Mouse (Mus musculus) hematopoietic stem cell, adult 5-6 weeks (primary cell): ENCODE results near the gene Isoc2b. TPM values are rescaled to one million over a fixed set of nuclear protein-coding genes. Genes with fewer than 3 reads are reported as not detected.
"Not testable (repeated sequence)": the region's sequence is repeated elsewhere in the genome, so short reads cannot be mapped to it uniquely, and the experiment has no call there.

ENCODE experiments used
- ATAC-seq, 2 experiments: fragments of 125-278 bp in 1 of 2; replicated peaks in 1 of 2; 2 replicates each; pipeline ENCODE4 v1.8.0; 2016 to 2017; ENCODE audit warnings: inconsistent platforms in 2 of 2, mild to moderate bottlenecking in 2 of 2, moderate number of reproducible peaks in 2 of 2, low read depth in 1 of 2, moderate TSS enrichment in 1 of 2; ENCODE audit not compliant: low FRiP score in 2 of 2, poor library complexity in 2 of 2, severe bottlenecking in 2 of 2, insufficient read depth in 1 of 2, low TSS enrichment in 1 of 2
- total RNA-seq: library from RNA; stranded (forward); fragments of 172-1452, 232-1000 nt; gene quantifications from 2 replicates; pipeline ENCODE4 v1.2.3, GENCODE M21; 2017

The Isoc2b gene
- total RNA-seq, 1 experiment from 2014 or later = 59.8 TPM

DNA sequence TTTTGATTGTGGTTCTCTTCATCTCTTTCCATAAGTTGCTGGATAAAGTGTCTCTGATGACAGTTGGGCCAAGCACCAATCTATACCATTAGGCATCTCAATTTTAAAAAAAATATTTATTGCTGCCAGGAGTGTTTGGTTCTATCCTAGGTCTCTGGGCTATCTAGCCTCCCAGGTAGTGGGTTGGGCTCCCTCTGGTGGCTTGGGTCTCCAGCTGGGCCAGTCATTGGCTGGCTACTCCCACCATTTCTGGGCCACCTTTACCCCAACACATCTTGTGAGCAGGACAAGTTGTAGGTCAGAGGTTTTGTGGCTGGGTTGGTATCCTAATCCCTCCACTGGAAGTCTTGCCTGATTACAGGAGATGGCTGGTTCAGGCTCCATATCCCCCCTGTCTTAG, 8.1 kb upstream of the Isoc2b start:
- no peak for ATAC-seq

DNA sequence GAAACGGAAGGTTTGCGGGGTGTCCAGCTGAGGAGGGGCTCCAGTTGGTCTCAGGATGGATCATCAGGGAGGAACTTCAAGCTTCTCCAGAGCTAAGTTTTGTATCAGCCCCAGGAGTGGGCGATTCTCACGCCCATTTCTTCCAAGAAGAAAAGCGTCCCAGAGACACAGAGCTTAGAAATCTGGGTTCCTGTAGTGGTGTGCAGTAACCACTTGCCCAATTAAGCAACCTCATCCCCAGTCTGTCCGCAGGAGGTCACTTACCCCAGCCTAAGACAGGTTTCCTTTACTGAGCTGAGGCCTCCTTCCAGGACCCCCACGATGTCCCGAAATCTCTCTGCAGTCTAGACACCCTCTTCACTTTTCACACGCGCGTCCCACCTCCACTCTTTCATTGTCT, 7.2 kb upstream of the Isoc2b start:
- peak in 1 of 2 experiments; percentile 28; a peak in 3 of 4 replicates for ATAC-seq

DNA sequence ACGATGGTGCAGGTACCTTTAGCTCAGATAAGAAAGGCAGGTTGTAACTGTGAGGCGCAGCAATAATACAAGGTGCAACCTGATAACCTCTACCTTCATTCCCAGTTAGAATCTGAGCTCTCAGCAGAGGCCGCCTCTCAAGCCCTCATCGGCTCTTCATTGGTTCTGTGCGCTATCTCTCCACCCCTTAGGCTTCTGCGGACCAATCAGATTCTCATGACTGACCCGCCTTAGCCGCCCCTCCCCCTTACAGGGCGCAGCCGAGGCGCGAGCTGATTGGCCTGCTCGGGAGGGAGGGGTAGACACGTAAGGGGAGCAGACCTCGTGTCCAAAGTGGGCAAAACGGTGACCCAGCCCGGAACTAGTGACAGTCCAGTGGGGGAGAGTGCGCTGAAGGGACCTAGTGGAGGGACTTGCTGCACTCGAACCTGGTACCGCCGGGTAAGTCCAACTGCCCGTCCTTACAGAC, 6.7 kb upstream of the Isoc2b start, which contains the start of gene Isoc2a:
TSS of gene Isoc2a (plus strand) at position 401 of the 469 bp plus-strand sequence.
- peak; percentile 100 for ATAC-seq

DNA sequence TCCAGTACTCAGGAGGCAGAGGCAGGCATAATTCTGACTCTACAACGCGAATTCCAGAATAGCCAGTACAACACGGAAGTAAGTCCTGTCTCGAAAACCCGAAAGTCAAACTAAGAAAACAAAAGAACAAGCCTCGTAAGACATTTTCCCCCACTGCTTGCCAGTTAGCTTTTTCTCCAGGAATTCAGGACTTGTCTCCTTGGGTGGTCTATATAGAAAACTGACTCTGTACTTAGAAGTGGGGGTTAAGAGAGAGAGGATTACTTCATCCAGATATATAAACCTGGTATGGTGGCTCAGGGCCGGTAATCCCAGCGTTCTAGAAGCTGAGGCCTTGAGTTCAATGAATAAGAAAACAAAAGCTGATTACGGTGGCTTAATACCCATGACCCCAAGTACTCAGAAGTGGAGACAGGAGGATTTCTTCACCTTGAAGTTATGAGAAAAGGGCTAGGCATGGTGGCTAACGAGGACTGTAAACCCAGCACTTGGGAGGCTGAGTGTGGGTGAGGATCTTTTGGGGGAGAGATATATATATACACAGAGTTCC, 3.4 kb downstream of the Isoc2b start:
- ATAC-seq = 0 out of 4 replicates have a peak, but pooled peaks of 1 of the 2 experiments have one; percentile 5

DNA sequence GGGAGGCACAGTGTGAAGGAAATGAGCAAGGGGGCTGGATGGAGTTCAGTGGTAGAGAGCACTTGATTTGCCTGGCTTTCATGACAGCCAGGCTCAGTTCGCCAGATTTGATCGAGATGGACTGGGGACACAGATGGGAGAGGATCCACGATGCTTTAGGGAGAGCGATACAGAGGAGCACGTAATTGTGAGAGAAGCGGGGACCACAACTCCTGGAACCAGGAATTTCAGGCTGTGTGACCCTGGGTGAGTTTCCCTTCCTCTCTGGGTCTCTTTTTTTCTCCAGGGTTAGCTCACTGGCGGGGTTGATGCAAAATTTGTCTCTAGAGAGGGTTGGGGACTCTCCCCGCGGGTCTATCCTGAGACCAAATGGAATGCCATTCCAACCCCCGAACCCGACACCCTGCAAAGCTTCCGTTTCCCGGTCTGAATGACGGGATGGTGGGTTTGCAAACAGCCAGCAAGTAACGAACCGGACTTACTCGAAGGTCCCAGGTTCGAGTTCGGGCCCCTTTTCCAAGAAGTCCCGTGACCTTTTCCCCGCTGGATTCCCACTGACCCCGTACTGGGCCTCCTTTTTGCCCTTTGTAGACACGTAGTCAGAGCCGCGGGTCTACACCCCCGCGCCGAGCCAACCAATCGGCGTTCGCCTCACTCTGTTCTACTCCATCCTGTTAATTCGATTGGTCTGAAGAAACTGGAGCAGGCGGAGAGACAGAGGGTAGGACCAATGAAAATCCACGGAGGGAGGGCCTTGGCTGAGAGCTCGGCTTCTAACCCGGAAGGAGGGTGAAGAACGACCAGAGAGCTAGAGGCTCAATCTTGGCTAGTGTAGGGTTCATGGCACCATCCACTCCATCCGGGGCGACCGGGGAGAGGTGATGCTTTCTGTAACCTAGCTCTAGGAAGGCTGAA, 4.2 kb downstream of the Isoc2b start:
- peak; percentile 99 for ATAC-seq

DNA sequence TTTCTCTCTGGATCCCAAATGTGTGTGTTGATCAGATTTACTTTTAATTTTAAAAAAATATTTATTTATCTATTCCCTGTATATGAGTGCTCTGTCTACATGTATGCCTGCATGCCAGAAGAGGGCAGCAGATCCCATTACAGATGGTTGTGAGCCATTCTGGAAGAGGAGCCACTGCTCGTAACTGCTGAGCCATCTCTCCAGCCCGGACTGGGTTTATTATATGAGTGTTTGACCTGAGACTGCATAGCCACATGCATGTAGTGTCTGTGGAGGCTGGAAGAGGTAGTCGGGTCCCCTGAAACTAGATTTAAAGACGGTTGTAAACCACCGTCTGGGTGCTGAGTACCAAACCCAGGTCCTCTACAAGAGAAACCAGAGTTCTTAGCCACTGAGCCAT, 5.0 kb downstream of the Isoc2b start:
- no peak for ATAC-seq

DNA sequence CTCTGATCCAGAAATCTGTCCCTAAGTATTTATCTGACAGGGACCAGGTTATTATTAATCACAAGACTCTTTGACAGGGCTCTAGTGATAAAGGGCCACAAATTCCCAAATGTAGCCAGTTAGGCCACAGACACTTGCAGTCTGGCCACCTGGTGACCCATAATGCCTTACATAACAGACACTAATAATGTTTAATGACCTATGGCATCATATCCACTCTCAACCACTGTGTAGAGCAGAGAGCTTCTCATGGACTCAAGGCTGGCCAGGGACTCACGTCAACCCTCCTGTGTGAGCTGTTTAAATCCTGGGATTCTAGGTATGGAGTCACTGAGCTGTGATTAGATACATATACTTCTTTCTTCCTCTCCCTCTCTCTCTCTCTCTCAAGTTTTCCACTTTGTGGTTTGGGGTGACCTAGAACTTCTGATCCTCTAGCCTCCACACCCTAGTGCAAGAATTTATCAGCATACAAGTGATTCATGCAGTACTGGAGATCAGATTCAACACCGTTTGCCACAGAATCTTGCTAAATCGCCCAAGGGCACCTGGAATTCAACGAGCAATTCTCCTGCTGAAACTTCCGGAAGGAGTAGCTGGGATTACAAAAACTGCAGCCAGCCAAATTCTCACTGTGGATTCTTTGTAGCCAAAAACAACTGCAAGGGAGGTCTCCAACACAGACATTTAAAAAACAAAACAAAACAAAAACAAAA, 5.8 kb downstream of the Isoc2b start:
- no peak for ATAC-seq

DNA sequence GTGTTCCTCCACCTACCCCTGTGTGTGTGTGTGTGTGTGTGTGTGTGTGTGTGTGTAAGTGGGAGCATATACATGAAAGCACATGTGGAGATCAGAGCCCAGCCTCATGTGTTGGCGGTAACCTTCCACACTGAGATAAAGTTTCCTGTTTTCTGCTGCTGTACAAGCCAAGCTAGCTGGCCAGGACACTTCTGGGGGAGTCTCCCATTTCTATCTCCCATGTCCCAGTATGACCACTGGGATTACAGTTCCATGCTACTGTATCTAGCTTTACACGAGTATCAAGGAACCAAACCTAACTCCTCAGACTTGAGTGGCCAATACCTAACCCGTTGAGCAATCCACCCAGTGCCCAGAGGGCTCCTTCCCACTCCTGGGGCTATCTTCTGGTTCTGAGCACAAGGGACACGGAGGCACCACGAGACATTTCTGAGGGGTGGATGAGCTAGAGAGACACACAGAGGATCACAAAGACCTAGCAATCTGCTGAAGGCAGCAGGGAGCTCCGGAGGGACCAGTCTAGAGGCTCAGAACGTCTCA, 6.4 kb downstream of the Isoc2b start:
- ATAC-seq = no peak

DNA sequence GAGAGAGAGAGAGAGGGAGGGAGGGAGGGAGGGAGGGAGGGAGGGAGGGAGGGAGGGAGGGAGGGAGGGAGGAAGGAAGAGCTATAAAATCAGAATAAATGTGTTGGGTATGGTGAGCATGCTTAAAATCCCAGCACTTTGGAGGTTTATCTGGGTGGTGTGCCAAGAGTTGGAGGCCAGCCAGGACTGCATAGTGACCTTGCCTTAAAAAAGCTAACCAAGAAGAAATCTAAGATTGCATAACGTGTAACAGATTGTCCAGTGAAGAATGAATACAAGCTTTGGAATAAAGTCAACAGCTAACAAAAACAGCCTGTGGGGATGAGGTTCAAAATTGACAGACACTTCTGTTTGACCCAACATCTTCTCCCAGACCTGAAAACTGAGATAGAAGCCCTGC, 7.0 kb downstream of the Isoc2b start:
- ATAC-seq = no peak

DNA sequence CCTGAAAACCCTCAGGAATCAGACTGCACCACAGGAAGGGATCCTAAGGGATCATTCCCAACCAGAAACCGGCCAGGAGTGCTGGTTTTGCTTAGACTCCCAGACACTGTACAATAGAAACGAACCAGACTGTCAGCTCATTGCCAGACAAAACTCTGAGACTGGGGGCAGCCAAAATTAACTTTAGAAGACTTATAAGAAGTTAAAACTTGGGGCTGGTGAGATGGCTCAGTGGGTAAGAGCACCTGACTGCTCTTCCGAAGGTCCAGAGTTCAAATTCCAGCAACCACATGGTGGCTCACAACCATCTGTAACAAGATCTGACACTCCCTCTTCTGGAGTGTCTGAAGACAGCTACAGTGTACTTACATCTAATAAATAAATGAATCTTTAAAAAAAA, 9.1 kb downstream of the Isoc2b start:
- not testable (repeated sequence) for ATAC-seq

DNA sequence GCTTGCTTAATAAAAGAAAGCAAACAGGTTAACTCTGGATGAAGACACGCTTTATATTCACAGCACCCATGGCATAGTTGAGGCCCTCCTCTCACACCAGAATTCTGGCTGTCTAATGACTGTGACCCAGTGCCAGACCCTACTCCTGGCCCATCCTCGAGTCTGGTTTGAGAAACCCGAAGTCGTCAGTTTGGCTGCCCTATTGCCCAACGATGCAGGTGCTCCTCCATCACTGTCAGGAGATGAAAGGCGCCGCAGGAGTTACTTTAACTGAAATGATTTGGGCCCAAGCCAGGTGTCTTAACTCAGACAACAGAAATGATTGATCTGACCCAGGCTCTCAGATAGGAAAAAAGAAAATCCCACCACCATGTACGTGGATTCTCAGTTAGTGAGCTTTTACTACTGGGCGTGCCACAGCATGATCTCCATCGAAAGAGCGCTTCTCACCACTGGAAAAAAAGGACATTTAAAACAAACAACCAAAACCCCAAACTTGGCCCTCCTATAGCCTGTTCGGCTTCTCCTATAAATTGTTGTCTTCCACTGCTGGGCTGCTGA, 10.6 kb downstream of the Isoc2b start:
- no peak for ATAC-seq

DNA sequence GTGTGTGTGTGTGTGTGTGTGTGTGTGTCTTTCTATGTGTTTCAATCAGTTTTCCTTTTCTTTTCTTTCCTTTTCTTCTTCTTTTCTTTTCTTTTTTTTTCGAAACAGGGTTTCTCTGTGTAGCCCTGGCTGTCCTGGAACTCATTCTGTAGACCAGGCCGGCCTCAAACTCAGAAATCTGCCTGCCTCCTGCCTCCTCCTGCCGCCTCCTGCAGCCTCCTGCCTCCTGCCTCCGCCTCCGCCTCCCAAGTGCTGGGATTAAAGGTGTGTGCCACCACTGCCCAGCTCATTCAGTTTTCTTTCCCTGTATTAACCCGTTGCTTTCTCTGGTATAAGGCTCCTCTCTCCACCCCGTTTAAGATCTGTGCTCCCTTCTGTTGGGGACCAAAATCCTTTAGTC, 12.7 kb downstream of the Isoc2b start:
- no peak for ATAC-seq

DNA sequence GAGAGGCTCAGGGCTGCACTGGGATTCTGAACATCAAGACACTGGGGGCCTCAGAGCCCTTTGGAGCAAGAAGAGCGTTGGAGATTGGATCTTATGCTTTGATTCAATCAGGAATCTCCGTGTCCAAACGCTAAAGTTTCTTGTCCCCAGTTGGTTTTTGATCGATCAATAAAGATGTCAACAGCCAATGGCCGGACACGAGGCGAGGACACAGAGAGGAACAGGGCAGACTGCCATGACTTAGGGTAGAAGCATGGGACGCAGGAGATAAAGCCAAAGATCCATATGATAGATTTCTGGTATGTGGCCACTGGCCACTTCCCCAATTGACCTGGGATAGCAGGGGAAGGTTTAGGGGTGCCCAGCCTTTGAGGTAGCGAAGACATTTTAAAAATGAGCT, 13.6 kb downstream of the Isoc2b start:
- no peak for ATAC-seq

DNA sequence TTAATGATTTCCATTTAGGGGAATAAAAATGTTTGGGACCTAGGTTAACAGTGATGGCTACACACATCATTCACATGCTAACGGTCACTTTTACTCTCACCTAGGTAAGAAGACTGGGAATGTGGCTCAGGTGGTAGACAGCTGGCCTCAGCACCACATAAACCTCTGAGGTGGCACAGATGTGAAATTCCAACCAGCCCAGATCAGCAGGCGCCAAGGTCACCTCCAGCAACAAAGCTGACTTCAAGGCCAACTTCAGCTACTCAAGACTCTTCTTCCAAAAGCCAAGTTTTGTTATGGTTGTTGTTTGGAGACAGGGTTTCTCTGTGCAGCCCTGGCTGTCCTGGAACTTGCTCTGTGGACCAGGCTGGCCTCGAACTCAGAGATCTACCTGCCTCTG, 16.4 kb downstream of the Isoc2b start:
- no peak for ATAC-seq

DNA sequence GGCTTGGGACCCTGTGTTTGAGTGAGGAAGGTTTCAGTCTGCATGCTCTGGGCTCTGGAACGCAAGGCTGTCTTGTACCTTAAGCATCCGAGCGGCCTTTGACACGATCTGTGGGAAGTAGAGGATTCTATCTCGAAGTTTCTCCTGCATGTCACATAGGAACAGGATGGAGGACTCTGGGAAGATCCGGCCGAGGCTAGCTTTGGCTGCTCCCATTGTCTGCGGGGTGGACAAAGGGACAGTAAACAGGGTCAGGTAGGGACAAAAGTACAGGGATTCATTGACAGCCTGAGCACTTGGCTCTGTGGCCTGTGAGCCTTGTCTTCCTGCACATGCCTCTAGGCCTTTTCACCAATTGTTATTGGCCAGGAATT, 18.8 kb downstream of the Isoc2b start:
- no peak for ATAC-seq

DNA sequence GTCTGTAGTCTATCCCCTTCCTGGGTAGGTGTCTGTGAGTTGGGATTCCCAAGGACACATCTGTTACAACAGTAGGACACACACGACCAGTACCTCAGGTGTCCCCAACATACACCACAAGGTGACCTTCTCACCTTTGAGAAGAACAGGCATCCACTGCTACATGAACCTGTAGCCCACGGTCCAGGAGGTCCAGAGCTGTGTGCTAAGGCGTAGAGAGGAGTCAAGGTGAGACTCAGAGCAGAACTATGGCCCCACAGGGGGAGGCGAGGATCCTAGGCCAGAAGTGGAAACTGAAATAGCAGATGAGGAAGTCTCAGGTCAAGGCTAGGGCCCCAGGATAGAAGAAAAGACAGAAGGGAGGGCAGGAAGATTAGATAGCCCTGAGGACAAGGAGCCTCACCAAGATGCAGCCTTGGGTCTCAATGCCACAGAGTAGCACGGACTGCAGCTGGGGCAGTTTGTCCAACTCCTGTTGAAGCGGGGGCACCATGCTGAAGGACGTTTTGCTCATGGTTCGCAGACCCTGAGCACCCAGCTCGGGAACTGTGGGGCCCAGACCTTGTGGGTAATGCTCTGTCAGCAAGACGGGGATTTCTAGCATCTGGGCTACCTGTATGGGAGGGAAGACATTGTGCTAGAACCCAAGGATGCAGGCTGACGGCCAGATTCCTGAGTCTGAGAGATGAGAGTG, 19.3 kb downstream of the Isoc2b start:
- ATAC-seq = no peak

DNA sequence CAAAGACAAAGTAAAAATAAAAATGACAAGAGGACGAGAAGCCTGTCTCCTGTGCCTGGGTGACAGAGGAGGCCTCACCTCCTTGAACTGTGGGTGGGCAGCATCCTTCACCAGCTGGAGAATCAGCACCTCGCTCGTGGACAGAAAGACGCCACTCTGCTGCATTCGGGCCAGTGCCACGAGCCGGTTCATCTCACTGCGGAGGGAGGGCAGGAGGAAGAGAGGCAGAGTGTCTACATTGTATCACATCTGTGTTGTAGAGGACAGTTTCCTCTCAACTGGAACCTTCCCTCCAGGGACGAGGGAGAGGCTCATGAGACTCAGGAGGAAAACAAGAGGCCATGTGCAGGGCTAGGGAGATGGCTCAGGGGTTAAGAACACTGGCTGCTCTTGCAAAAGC, 20.7 kb downstream of the Isoc2b start:
- ATAC-seq = no peak
